Mouse (Mus musculus) cortical plate, adult 2 months (tissue): ENCODE results near the gene Tubb4a. TPM values are rescaled to one million over a fixed set of nuclear protein-coding genes. Genes with fewer than 3 reads are reported as not detected.

Experiments used
- H3K27ac ChIP-seq: fragments of 200-500 bp; 2 replicates; pipeline ENCODE4 v1.5.1; 2012; ENCODE audit warnings: low read length, control low read depth, inconsistent platforms; ENCODE audit not compliant: insufficient read depth
- H3K4me1 ChIP-seq: fragments of 200-500 bp; 2 replicates; pipeline ENCODE4 v1.6.1; 2011; ENCODE audit warnings: low read length; ENCODE audit not compliant: control insufficient read depth, insufficient read depth
- H3K4me3 ChIP-seq: fragments of 200-500 bp; 2 replicates; pipeline ENCODE4 v1.5.1; 2011; ENCODE audit warnings: mild to moderate bottlenecking, low read length, control low read depth; ENCODE audit not compliant: insufficient read depth
- CTCF ChIP-seq: fragments of 200-500 bp; IDR thresholded peaks from 2 replicates; pipeline ENCODE4 v1.5.1; 2011; ENCODE audit warnings: mild to moderate bottlenecking, control low read depth, low read length; ENCODE audit not compliant: insufficient read depth; ENCODE audit errors: extremely low read depth
- POLR2A ChIP-seq: fragments of 200-500 bp; IDR thresholded peaks from 2 replicates; pipeline ENCODE4 v1.6.1; 2011; ENCODE audit warnings: mild to moderate bottlenecking, low read length, control low read depth; ENCODE audit not compliant: insufficient read depth; ENCODE audit errors: extremely low read depth
- polyA plus RNA-seq: library from polyadenylated mRNA; depleted of rRNA; stranded (reverse); fragments of >200 nt; gene quantifications from 2 replicates; pipeline ENCODE4 v1.2.3, GENCODE M21; 2012

Tubb4a gene
- polyA plus RNA-seq, 1 experiment, result 680 TPM

DNA sequence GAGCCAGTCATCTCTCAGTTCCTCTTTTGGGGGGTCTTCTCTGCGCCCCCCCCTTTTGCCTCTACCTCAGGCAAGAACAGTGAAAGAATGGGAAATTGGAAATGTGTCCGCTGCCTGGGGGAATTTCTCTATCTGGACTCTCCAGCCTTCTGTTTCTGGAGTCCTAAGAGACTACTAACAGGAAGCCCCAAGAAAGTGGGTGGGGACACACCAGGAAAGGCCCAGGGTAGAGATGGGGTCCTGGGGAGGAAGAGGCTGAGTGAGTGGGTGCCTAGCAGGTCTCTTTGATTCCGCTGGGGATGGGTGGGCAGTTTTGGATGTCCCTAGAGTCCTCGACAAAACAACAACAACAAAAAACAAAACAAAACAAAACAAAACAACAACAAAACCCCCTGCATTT is 16.9 kb upstream of the Tubb4a start:
- TF ChIP-seq POLR2A (no peak), CTCF (no peak)
- Histone ChIP-seq H3K4me1 (no peaks in the 10 kb centered on the region), H3K4me3 (no peak overlapping the region), H3K27ac (no peak overlapping the region)

- H3K27ac ChIP-seq, result no peak overlapping the region
- no peak for TF ChIP-seq POLR2A
- no peak for TF ChIP-seq CTCF
- no peak overlapping the region for H3K4me3 ChIP-seq
- no peaks in the 10 kb centered on the region for H3K4me1 ChIP-seq
These were observed 14.7 kb upstream of the Tubb4a start for GRCm38 (mm10) chr17:57102276-57102675.

GRCm38 (mm10) chr17:57099629-57100325 is 12.2 kb upstream of the Tubb4a start:
- TF ChIP-seq POLR2A, result no peak
- TF ChIP-seq CTCF, result no peak
- Histone ChIP-seq H3K27ac (no peak overlapping the region), H3K4me1 (no peaks in the 10 kb centered on the region), H3K4me3 (no peak overlapping the region)

- Histone ChIP-seq H3K4me1 (no peaks in the 10 kb centered on the region), H3K4me3 (no peak overlapping the region), H3K27ac (no peak overlapping the region)
- no peak for TF ChIP-seq POLR2A
- no peak for TF ChIP-seq CTCF
These were observed 10.7 kb upstream of the Tubb4a start for GRCm38 (mm10) chr17:57098321-57098720.

DNA sequence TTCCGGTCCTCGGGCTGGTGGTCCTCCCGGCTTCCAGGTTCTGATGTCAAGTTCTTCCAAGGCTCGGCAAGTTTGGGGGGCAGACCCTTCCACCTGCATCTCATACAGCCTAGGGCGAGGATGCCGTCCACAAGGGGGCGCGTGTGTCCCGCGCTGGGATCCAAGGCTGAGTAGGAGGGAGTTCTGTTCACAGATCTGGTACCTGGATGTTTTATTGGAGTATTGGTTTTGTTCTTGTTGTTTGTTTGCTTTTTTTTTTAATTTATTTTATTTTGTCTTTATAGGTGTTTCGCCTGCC is 9.0 kb upstream of the Tubb4a start:
- no peak overlapping the region for H3K27ac ChIP-seq
- H3K4me1 ChIP-seq, result no peaks in the 10 kb centered on the region
- TF ChIP-seq CTCF, result peak; percentile 83
- no peak for TF ChIP-seq POLR2A
- H3K4me3 ChIP-seq, result no peak overlapping the region

- H3K4me3 ChIP-seq, result no peak overlapping the region
- H3K4me1 ChIP-seq, result no peaks in the 10 kb centered on the region
- TF ChIP-seq POLR2A (no peak), CTCF (no peak)
- H3K27ac ChIP-seq, result no peak overlapping the region
These were observed 8.5 kb upstream of the Tubb4a start for GRCm38 (mm10) chr17:57095855-57096622.

- Histone ChIP-seq H3K27ac (no peak overlapping the region), H3K4me1 (no peaks in the 10 kb centered on the region), H3K4me3 (no peak overlapping the region)
- TF ChIP-seq POLR2A (no peak), CTCF (no peak)
These were observed 6.6 kb upstream of the Tubb4a start for GRCm38 (mm10) chr17:57094222-57094621.

GRCm38 (mm10) chr17:57085970-57086757 is 1.4 kb downstream of the Tubb4a start:
- H3K4me3 ChIP-seq, result peak overlapping the region; percentile 96
- H3K27ac ChIP-seq, result peak overlapping the region; percentile 97; the same call in 1 of the 2 replicates
- TF ChIP-seq POLR2A (no peak), CTCF (no peak)
- peaks cover 4% of the 10 kb centered on the region; the same call in 1 of the 2 replicates for H3K4me1 ChIP-seq

- no peak overlapping the region for H3K4me3 ChIP-seq
- H3K4me1 ChIP-seq, result peaks cover 4% of the 10 kb centered on the region; the same call in 1 of the 2 replicates
- no peak for TF ChIP-seq POLR2A
- TF ChIP-seq CTCF, result no peak
- no peak overlapping the region for H3K27ac ChIP-seq
These were observed 5.1 kb downstream of the Tubb4a start for GRCm38 (mm10) chr17:57082481-57082880.
